Mouse (Mus musculus) embryonic fibroblast, embryonic 13.5 days (primary cell): Measurements from ENCODE around the gene Ankrd13a.

ENCODE experiments used
- CTCF ChIP-seq: IDR thresholded peaks from 2 replicates; pipeline ENCODE4 v1.5.1; 2011; ENCODE audit warnings: mild to moderate bottlenecking, control low read depth, low read length, moderate library complexity, borderline replicate concordance; ENCODE audit not compliant: insufficient read depth
- POLR2A ChIP-seq: IDR thresholded peaks from 2 replicates; pipeline ENCODE4 v1.6.1; 2011; ENCODE audit warnings: low read depth, mild to moderate bottlenecking, control low read depth, low read length, moderate library complexity

GRCm38 (mm10) chr5:114771796-114772195 is 2.7 kb upstream of the Ankrd13a start:
- TF ChIP-seq CTCF (no peak), POLR2A (no peak)
